Mouse (Mus musculus) heart, adult 9 months (tissue): ENCODE results near the gene S100a10.
"Not testable (repeated sequence)": the region's sequence is repeated elsewhere in the genome, so short reads cannot be mapped to it uniquely, and the experiment has no call there.

ENCODE experiments used
- DNase-seq, 2 experiments: peaks; one replicate each; pipeline ENCODE4 v3.0.0; 2022; ENCODE audit warnings: low spot score in 2 of 2

Gene S100a10

DNA sequence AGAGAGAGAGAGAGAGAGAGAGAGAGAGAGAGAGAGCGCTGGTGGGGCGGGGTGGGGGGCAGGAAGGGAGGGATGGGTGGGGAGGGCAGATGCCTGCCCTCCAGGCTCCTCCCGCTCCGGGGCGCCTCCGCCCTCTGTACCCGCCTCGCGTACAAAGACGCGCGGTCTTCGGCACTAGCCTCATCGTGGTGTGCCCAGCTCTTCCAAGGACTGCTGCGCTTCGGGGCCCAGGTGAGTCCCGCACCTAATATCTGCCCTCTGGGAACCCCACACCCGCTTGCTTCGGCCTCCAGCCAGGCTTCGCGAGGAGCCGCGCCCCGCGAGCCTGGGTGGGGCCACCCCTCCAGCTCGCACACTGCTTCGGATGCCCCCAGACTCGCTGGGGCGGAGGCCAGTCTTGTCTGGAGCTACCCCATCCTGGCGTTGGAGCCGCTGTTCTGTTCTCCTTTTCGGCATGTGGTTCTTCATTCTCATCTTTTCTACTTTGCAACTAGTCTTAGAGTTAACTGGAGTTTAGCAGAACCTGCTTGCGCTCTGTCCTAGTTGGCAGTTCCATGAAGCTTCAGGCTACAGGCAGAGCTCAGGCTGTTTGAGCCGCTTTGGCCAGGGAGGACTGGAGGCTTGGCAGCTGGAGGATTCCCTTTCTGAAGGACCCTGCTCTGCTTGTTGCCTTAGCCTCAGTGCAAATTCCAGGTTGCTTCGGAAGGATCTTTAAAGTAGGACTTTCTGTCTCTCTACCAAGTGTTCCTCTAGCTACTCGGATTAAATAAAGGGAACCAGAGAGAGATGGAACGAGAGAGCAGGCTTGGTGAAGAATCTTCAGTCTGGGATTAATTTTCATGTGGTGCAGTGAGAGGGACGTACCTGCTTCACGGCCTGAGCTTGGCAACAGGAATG, at the start of gene S100a10:
Gene S100a10, plus strand, starts transcription at position 100 of the 897 bp plus-strand sequence.
- peak; percentile 71 to 80 for DNase-seq

DNA sequence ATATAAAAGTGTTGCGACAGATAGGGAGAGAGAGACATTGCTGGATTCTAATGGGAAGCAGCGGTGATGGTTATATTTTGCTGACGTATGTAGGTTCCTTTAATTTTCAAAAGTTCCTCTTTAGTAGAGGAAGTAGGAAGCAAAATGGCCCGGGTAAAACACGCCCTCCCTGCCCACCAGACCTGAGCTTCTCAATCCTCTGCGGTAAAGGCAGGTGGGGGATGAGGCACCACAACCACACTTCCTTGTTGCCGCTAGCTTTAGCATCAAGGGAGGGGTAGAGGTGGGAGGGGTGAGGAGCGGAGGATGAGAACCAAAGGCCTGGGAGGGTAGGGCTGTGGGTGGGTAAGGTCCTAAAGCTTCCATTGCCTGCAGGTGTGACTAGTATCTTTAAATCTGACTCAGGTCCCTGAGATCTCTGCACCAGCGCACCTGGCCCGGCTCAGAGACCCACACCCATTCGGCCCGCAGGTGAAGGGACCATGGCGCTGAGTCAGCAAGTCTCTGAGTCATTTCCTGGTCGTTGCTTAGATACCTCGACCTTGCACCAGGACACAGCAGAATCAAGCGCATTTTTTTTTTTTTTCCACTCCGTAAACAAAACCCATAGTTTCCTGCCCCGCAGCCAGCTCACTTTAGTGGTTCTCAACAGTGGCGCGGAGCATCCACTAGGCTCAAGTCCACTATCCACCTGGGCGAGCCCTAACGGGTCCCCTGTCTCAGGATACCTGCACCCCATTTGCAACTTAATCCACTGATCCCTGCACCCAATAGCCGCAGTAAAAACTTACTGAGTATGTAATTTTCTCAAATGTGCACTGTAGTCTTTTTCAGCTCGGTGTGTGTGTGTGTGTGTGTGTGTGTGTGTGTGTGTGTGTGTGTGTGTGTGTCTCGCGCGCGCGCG, 48.7 kb upstream of the S100a10 start:
- DNase-seq = peak; percentile 19 to 40

DNA sequence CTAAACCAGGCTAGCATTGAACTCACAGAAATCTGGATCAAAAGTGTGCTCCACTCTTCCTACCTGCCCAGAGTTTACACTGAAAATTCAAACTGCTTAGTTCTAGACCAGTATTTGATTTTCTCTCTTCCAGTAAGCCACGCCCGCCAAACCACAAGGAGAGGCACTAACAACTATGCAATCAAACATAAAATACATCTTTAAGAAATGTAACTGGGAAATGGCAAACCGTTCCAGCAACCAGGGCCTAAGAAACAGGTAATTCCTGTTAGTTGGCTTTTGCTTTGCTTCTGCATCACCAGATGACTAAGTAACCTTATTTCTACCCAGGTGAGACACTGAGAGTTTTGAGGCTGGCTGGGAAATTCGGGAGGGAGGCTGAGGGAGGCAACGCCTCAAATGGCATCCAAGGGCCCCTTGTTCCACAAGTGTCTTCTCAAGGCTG, 48.0 kb upstream of the S100a10 start:
- DNase-seq = no peak

DNA sequence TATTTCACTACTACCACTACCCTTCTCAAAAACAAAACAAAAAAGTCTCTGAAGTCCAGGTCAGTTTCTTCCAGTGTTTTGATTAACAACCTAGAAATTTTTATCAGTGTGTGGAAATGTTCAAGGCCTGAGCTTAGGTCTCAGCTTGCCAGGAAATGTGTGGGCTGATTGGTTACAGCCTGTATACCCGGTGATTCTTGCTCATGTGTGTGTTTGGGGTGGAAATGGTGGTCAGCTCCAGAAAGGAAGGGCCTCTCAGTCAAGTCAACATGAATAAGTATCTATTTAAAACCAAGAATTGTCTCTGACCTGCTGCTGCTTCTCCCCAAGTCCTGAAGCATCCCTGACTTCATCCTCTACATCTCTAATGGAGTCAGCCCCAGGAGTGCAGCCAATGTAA, 45.6 kb upstream of the S100a10 start:
- DNase-seq = no peak

DNA sequence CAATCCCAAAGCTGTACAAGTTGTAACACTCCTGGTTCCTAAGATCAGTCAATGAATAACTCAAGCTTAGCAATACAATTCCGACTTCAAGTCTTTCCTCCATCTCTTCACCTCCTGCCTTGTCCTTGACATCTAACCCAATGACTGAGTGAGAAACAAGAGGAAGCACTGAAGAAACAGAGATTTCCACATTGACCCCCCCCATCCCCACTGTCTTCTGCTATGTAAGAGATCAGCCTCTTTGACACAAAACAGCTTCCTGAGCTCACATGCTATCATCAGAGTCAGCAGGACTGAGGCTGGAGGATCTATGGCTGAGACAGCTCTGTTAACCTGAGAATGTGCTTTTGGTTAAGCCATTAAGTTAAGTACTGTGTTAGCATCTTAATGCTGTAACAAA, 43.8 kb upstream of the S100a10 start:
- no peak for DNase-seq

DNA sequence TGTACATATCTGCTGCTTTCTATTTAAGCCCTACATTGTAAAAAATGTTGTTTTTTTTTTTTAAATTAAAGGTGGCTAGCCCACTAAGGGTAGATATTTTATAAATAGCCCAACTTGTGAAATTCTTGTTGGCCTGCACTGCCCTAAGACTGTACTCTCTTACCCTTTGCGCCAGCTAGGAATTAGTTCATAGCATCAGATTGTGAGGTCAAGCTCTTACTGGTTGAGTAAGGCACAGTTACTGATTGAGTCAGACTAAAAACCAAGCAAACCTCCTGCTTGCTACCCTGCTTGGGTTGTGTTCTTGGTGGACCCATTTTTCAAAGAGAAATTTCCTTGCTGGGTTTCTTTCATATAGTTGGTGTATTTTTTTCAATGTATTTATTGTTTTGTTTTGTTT, 43.1 kb upstream of the S100a10 start:
- no peak for DNase-seq

DNA sequence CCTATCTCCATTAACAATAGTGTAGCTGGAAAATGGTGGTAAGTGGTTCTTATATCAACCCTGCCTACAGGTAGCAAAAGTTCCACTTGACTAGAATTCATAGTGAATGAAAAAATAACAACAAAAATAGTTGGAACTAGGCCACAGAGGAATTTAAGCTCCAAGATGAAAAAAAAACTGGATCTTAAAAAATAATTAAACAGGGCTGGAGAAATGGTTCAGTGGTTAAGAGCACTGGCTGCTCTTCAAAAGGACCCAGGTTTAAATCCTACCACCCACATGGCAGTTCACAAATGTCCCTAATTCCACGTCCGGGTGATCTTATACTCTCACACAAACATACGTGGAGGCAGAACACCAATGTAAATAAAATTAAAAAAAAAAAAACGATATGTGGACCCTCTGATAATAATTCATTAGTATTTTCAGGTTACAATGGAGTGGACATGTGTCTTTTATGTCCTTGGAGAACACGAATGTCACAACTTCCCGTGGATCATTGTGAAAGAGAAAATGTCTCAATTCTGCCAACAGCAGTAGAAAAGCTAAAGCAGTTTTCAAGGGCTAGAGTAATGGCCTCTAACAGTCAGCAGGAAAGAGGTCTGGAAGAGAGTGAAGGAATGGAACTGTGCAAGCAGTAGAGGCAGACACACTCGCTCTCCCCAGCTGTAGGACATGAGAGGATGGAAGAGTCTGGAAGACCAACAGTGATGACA, 42.3 kb upstream of the S100a10 start:
- no peak for DNase-seq

DNA sequence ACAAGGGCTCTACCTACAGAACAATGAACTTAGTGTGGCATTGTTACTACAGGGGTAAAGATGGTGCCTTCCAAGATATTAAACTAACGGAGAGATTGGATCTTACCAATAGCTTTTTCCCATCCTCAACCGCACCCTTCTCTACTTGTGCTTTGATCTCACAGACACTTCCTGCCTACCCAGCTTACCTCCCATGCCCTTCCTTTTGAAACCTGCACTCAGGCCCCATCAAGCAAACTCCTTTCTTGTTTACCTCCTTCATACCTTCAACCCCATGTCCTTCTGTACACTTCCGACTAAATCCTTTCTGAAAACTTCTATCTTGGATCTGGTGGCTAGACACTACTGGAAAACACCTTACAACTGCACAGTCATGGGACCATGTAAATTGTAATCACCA, 40.3 kb upstream of the S100a10 start:
- DNase-seq = no peak

DNA sequence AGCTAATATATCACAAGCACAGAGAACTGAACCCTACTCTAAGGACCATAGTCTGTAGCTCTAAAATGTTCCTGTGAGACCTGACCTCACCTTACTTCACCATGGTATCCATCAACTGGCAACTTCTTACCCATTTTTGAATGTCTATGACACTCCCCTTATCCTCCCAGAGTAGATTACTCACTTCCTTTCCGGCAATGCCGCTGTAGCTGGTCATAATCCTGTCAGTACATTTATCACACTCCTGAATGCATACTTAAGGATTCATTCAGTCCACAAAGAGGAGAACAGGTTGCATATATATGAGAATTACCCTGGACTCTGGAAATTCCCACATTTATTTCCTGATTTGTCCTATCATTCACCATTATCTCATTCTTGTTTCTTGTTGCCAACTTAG, 37.5 kb upstream of the S100a10 start:
- DNase-seq = no peak

DNA sequence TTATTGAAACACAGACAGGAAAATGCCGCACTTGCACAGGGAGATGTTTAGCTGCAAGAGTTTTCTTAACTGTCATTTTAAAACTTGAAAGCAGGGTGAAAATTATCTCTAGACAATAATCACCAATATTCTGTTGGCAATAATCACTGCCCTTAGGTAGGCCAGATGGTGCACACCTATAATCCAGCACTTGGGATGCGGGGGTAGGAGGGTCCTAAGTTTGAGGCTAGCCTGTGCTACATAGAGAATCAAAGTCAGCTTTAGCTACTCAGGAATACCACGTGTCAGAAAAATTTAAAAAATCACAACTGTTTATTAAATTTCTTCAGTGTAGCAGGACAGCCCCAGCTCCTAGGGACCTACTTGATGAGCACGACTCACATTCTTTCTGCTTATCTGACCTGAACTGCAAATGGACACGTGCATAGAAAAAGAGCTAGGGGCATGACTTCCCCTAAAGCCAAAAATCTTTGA, 35.0 kb upstream of the S100a10 start:
- DNase-seq = no peak

DNA sequence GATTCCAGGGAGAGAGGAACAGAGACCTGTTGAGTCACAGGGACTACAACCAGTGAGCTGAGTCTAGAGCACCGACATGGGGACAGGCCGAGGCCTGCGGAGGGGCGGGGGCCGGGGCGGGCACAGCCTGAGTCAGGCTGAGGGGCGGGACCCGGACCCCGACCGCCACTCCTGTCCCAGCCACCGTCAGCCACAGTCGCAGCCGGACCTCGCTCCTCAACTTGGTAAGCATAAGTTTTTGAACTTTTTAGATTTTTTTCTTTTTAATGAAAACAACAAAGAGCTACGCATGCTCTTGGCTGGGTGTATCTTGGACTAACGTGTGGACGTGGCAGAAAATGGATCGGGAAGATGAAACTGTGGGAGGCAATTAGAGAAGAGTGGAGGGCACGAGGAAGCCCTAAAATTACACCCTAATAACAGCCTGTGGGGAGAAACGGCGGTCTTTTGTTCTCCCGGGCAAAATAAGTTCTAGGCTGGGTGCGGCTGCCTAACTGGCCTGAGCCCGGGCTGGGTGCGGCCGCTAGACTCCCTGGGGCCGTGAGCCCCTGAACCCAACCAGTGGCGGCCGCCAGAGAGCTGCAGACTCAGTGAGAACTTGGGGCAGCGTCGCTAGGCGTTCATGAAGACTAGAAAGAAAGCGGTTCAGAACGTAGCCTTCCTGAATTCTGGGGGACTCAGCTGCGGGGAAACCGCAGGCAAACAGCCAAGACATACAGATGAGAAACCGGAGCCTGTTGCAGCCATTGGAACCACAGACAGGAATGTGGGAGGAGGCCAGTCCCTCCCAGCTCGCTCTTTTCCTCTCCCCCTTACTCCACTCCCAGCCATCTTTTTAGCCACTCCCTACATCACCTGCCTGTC, 34.3 kb upstream of the S100a10 start, which contains the start of gene S100a11:
Gene S100a11, plus strand, starts transcription at position 159 of the 864 bp plus-strand sequence.
- peak; percentile 65 to 72 for DNase-seq

DNA sequence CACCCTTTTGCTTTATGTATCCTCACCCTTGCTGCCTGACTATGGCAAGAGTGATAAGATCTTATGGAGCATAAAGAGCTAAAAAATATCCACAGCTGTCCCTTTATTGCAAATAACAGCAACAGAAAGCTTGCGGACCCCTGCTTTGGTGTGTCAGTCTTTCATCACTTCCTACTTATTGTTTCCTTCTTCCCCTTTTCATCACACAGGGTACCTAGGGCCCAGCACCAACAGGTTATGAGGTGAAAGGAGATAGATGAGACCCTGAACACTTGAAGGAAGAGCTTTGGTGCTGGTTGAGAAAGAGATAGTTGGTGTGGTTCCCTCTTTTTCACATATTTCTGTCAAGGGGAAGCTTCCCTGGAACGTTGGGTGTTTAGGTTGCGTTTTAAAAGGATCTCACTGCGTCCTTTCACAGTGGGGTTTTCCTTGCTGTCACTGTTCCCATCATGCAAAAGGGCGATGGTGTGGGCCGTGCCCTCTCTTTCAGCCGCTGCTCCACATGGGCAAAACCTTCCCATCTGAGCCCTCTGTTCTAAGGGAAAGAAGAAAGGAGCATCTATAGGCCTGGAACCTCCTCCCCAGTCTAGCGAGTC, 33.3 kb upstream of the S100a10 start:
- no peak for DNase-seq

DNA sequence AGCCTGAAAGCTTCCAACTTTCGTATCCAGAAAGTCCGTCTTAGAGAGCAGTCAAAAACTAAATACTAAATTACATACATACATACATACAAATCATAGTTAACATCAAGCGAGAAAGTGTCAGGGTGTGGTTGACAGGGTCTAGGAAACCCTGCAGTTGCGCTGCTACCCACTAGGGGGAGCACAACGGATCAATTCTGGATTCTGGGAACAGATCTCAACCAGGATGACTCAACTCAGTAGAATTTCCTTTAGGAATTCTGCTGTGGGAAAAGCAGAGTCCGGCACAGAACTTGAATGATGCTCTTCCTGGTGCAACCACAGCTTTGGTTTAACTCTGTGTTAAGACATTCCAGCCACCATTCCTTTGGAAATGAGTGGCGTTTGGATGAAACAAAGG, 32.3 kb upstream of the S100a10 start:
- peak; percentile 77 to 81 for DNase-seq

DNA sequence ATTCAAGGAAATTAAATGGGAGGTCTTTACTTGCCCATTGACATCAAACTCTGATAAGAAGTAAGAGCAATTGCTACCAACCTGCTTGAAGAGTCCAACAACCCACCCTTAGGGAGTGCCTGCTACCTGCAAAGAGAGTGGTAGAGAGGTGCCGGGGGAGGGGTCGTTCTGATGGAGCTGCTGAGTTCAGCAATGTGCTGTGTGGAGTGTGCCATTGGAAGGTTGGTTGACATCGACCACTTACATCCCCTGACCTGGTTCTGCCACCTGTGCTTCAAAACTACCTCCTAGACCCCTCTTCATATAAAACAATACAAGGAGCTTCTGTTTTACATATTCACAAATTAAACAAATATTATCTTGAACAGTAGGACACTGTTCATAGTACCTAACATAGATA, 27.6 kb upstream of the S100a10 start:
- no peak for DNase-seq

DNA sequence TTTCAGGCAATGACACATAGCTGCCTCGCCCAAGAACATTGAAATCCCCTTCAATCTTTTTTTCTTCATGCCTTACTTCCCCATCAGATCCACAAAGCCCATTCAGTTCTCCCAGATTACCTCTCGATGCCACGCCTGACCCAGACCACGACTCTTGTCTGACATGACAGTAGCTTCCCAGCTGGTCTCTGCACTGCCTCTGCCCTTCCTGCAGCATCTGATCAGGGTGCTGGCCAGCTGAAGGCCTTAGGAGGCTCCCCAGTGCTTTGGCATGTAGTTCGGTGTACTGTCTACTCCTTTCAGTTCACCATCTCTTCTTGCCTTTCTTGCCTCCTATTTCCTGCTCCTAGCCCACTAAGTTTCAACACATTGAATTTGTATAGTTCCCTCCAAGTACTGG, 26.1 kb upstream of the S100a10 start:
- DNase-seq = no peak

DNA sequence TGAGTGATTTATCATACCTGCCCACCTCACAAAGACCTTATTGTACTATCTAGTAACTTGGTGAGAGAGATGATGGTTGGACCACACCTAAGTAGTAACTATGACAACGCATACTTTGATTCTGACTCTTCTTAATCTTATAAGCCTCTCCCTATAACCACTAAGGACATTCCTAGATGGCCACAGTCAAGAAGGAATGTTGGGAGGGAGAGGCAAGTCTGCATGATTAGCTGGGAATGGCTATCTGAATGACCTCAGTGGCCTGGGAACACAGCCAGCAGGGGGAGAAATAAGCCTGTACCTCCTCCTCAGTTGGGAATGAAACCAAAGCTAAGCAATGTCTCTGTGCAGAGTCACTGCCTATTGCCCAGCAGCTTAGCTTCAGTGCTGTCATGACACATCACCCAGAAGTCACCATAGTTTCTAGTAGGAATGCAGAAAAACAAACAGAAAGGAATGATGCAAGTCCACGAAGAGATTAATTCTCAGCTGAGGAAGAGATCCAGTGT, 17.8 kb upstream of the S100a10 start:
- DNase-seq = peak; percentile 30 to 55

DNA sequence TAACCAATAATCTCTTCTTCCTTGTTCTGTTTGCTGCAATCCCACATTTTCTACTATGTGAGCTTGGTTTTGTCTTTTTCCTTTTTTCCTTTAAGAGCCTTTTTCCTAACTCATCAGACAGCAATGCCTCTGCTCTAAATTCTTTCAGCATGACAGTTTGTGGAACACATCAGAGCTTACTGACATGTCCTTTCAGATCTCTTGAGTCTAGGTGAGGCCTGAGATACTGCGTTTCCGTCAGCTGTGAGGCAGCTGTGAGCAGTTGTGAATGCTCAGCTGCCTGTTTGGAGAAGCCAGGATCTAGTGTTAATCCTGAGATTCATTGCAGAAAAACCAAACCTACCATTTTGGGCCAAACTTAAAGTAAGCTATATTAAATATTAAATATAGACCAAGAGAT, 16.4 kb upstream of the S100a10 start:
- DNase-seq = no peak

DNA sequence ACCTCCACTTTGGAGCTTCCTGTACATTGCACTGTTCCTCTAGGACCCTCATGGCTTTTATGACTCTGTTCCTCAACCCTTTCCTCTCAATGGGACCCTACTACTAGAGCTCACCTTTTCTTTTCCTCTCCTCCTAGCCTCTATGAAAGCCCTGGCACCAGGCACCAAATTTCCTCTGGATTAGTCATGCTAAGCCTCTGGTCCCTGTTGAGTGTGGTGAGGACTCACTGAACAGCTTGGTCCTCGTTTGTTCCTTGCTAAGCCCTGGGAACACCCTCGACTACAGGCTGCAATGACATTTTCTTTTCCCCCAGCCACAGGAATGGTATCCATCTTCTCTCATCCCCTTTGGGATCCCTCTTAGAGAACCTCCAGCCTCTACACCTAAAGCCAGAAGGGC, 13.4 kb upstream of the S100a10 start:
- DNase-seq = no peak

DNA sequence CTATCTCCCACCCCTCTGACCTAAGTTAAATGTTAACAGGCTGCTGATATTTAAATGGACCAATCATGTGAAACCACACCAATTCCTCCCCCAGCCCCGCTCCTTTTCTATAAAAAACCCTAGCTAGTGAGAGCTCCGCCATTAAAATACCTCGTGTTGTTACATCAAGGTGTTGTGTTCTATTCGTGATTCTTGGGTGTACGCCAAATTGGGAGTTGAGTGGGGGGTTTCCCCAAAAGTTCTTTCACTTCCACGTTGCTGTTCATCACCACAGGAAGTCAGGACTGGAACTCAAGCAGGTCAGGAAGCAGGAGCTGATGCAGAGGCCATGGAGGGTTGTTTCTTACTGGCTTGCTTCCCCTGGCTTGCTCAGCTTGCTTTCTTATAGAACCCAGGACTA, 10.7 kb upstream of the S100a10 start:
- DNase-seq = not testable (repeated sequence)

DNA sequence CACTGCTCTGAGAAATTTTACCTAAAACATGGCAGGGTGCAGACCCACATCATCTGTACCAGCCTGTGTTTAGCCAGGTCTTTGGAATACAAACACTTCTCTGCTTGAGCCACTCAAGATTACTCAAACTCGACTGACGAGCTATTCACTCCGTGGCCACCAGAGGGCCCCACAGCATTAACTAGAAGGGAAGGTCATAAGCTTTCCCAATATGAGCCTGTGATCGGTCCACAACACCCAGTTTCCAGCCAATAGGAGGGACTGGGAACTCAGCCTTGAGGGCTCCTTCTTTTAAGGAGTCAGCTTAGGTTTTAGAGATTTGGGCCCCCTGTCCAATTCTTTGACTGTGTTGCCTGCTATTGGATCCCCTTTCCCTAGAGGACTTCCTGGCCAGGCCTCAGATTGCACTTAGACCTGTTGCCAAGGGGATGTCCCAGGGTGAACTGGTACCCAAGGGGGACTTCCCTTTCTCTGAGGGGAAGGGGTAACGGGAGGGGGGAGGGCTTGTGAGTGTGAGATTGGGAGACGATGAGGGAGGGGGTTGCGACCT, 7.7 kb upstream of the S100a10 start:
- DNase-seq = peak; percentile 72 to 90
